In the genomic region with DNA sequence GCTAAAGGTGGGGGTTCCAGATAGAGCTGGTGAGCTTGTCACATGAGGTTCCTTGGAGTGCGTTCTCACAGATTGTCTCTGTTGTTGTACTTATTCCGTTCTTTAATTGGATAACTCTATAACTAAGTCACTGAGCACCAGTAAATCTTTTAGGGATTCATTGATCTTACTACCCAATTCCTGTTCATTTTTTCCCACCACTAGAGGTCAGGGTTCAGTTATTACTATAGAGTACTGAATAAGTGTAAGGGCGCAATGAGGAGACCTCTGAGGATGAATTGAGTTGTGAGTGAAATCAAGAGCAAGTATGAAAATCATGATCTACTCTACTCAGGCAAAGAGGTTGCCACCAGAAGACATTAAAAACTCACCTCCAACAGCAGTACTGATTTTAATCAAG, we compare ENCODE assay signal across 10 mouse cellular contexts.
DNase-seq lines count a peak whose midpoint lies in the region; ATAC-seq and TF ChIP-seq lines count a peak whose summit lies in the region.
"Had no signal": no experiment of that assay in that cellular context is flagged by ENCODE, and none has a peak within 500 bp of the region (broad histone marks: within the 10 kb centered on the region; RNA-seq: fewer than 3 reads in every experiment).

No protein-coding gene starts in this region.

- no peaks in the 10 kb centered on the region for H3K9me3 ChIP-seq in embryonic facial prominence, embryonic 11.5 days (replicated peaks; ENCODE audit: control insufficient read depth, low read length)
- H3K9me3 ChIP-seq in embryonic facial prominence, embryonic 10.5 days, result no peaks in the 10 kb centered on the region
- H3K9me3 ChIP-seq in E14TG2a.4 (ENCODE audit: low read length), result no peaks in the 10 kb centered on the region
- H3K9me3 ChIP-seq: midbrain, embryonic 12.5 days had no signal

- no peak overlapping the region for H3K9ac ChIP-seq in embryonic facial prominence, embryonic 11.5 days (replicated peaks; ENCODE audit: low read length)
- H3K9ac ChIP-seq: midbrain, embryonic 12.5 days had no signal

- H3K27me3 ChIP-seq in embryonic facial prominence, embryonic 11.5 days (ENCODE audit: control insufficient read depth, insufficient read depth, low read length), result no peaks in the 10 kb centered on the region
- no peaks in the 10 kb centered on the region for H3K27me3 ChIP-seq in embryonic facial prominence, embryonic 10.5 days (replicated peaks; ENCODE audit: low read depth, poor library complexity, severe bottlenecking)
- no peaks in the 10 kb centered on the region for H3K27me3 ChIP-seq in E14TG2a.4 (ENCODE audit: insufficient read depth, low read length)
- H3K27me3 ChIP-seq: midbrain, embryonic 12.5 days had no signal

- H3K36me3 ChIP-seq in embryonic facial prominence, embryonic 11.5 days (replicated peaks; ENCODE audit: control insufficient read depth, insufficient read depth, low read depth, low read length), result no peaks in the 10 kb centered on the region
- no peaks in the 10 kb centered on the region for H3K36me3 ChIP-seq in embryonic facial prominence, embryonic 10.5 days (replicated peaks)
- H3K36me3 ChIP-seq in E14TG2a.4 (ENCODE audit: insufficient read depth, low read length), result no peaks in the 10 kb centered on the region
- H3K36me3 ChIP-seq: midbrain, embryonic 12.5 days had no signal

- no peak overlapping the region for H3K4me2 ChIP-seq in embryonic facial prominence, embryonic 11.5 days (ENCODE audit: low read depth, low read length)
- H3K4me2 ChIP-seq: midbrain, embryonic 12.5 days had no signal

- H3K27ac ChIP-seq in embryonic facial prominence, embryonic 11.5 days (replicated peaks; ENCODE audit: low read depth, low read length), result no peak overlapping the region
- H3K27ac ChIP-seq in embryonic facial prominence, embryonic 10.5 days (replicated peaks), result no peak overlapping the region
- no peak overlapping the region for H3K27ac ChIP-seq in layer of hippocampus, adult 2 months
- H3K27ac ChIP-seq: midbrain, embryonic 12.5 days had no signal

- ATAC-seq in embryonic facial prominence, embryonic 11.5 days (replicated peaks; ENCODE audit: insufficient number of reproducible peaks, low FRiP score, low TSS enrichment, low read depth), result no peak
- no peak for ATAC-seq in monocyte, adult 5-6 weeks (replicated peaks; ENCODE audit: insufficient number of reproducible peaks, low FRiP score, low TSS enrichment, poor library complexity, severe bottlenecking)

- peak; percentile 72 for DNase-seq in embryonic facial prominence, embryonic 11.5 days (ENCODE audit: low spot score)
- no peak for DNase-seq in embryonic facial prominence, embryonic 10.5 days (ENCODE audit: low spot score)
- DNase-seq in layer of hippocampus, adult 2 months (ENCODE audit: low spot score in 2 of 2), result peak; percentile 20 to 29
- no peak for DNase-seq in layer of hippocampus, adult 8-10 months (ENCODE audit: low spot score in 2 of 2)
- peak; percentile 10 for DNase-seq in fibroblast of lung, adult 2 months (ENCODE audit: low read depth)
- no peak for DNase-seq in thymus, postnatal 25 days
- DNase-seq: gastrocnemius, postnatal 36 days had no signal

- 67% methylated on average over 3 of the region's 3 CpGs for WGBS in embryonic facial prominence, embryonic 11.5 days
- WGBS in embryonic facial prominence, embryonic 10.5 days, result 72% methylated on average over 3 of the region's 3 CpGs

- peak; percentile 74 for TF ChIP-seq CTCF in layer of hippocampus, adult 2 months (conservative IDR thresholded peaks at IDR 0.05)
- peak; percentile 49 for TF ChIP-seq CTCF in E14TG2a.4 (conservative IDR thresholded peaks at IDR 0.05; ENCODE audit: low read length)

- H3K4me1 ChIP-seq in embryonic facial prominence, embryonic 11.5 days (ENCODE audit: control insufficient read depth, insufficient read depth, low read length), result no peaks in the 10 kb centered on the region
- H3K4me1 ChIP-seq in embryonic facial prominence, embryonic 10.5 days, result peaks cover 9% of the 10 kb centered on the region
- H3K4me1 ChIP-seq in E14TG2a.4 (replicated peaks; ENCODE audit: low read depth, low read length), result no peaks in the 10 kb centered on the region
- H3K4me1 ChIP-seq: midbrain, embryonic 12.5 days had no signal

- H3K4me3 ChIP-seq in embryonic facial prominence, embryonic 11.5 days (ENCODE audit: low read depth, low read length), result no peak overlapping the region
- H3K4me3 ChIP-seq in embryonic facial prominence, embryonic 10.5 days, result no peak overlapping the region
- H3K4me3 ChIP-seq in layer of hippocampus, adult 2 months, result no peak overlapping the region
- H3K4me3 ChIP-seq in E14TG2a.4 (replicated peaks; ENCODE audit: low read length), result no peak overlapping the region
- H3K4me3 ChIP-seq: midbrain, embryonic 12.5 days had no signal

Comparison
In these comparisons a context has a peak if more than half of its experiments do, and no peak if none do; other contexts are left out.
1. DNase-seq: peak in embryonic facial prominence, embryonic 11.5 days (single experiment), layer of hippocampus, adult 2 months (2 of 2) and fibroblast of lung, adult 2 months (single experiment); none in embryonic facial prominence, embryonic 10.5 days (single experiment), layer of hippocampus, adult 8-10 months (0 of 2) and thymus, postnatal 25 days (single experiment).